19 mouse cellular contexts compared by ENCODE assay signal in the genomic region with DNA sequence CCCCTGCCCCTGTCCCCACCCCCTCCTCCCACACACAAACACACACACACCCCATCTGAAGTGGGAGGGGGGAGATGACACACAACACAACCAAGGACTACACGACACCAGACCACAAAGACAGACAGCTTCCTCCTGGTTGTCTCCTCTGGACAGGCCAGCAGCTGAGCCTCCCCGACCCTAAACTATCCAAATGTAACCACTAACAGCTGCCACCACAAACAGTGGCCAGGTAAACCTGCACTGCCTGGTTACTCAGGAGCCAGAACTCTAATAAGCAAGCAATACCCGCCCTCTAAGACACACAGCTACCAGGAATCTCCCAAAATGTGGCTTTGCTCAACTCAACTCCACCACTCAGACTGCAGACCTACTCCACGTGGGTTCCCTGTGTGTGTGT. TPM values are rescaled to one million over a fixed set of nuclear protein-coding genes. Genes with fewer than 3 reads are reported as not detected.
DNase-seq lines count a peak whose midpoint lies in the region; ATAC-seq and TF ChIP-seq lines count a peak whose summit lies in the region.
"Had no signal": no experiment of that assay in that cellular context is flagged by ENCODE, and none has a peak within 500 bp of the region (broad histone marks: within the 10 kb centered on the region; RNA-seq: fewer than 3 reads in every experiment).

No protein-coding gene starts in this region.

- no peak for TF ChIP-seq EP300 in CH12.LX (IDR thresholded peaks at IDR 0.05; ENCODE audit: low read length)

- dilution Hi-C loops in CH12.LX (cut with MboI; ENCODE audit: extremely low pct_ligation_motif_present, extremely low pct_unique_long_range_greater_than_20kb, low sequenced_read_pairs): no loop called here

- TF ChIP-seq POLR2A in CH12.LX (IDR thresholded peaks at IDR 0.05; ENCODE audit: low read depth, low read length) (no peak), myocyte (IDR thresholded peaks at IDR 0.05; ENCODE audit: insufficient read length, low read depth) (no peak)

- no peak for TF ChIP-seq CTCF in CH12.LX (conservative IDR thresholded peaks at IDR 0.05 in 1 of 2, IDR thresholded peaks at IDR 0.05 in 1 of 2; ENCODE audit: low read depth in 2 of 2, low read length in 2 of 2)

- no peaks in the 10 kb centered on the region for H3K9me3 ChIP-seq in heart, embryonic 13.5 days
- H3K9me3 ChIP-seq in CH12.LX (replicated peaks; ENCODE audit: low read length): no peaks in the 10 kb centered on the region
- no peaks in the 10 kb centered on the region for H3K9me3 ChIP-seq in hindbrain, embryonic 13.5 days
- H3K9me3 ChIP-seq: forebrain, embryonic 15.5 days; midbrain, embryonic 13.5 days had no signal

- ATAC-seq in heart, embryonic 13.5 days (ENCODE audit: extremely low read depth, insufficient number of reproducible peaks, low FRiP score, low TSS enrichment): no peak
- no peak for ATAC-seq in hindbrain, embryonic 13.5 days (ENCODE audit: low FRiP score)
- ATAC-seq: CD4-positive, CD25-positive, alpha-beta regulatory T cell, adult 4 months; forebrain, embryonic 15.5 days; hindbrain, postnatal 0 days; midbrain, embryonic 13.5 days had no signal

- peak overlapping the region; percentile 76 for H3K4me2 ChIP-seq in heart, embryonic 13.5 days
- H3K4me2 ChIP-seq in CH12.LX (ENCODE audit: insufficient read depth, low read depth, poor library complexity, severe bottlenecking): peak overlapping the region; percentile 44; the same call in 1 of the 2 replicates
- H3K4me2 ChIP-seq in myocyte (ENCODE audit: low read depth): no peak overlapping the region
- H3K4me2 ChIP-seq in hindbrain, embryonic 13.5 days: no peak overlapping the region
- H3K4me2 ChIP-seq: forebrain, embryonic 15.5 days; midbrain, embryonic 13.5 days had no signal

- TF ChIP-seq RAD21 in CH12.LX (IDR thresholded peaks at IDR 0.05; ENCODE audit: low read depth, low read length): no peak

- WGBS in heart, embryonic 13.5 days: 44% methylated on average over 4 of the region's 4 CpGs
- 85% methylated on average over 4 of the region's 4 CpGs for WGBS in hindbrain, embryonic 13.5 days

- H3K4me3 ChIP-seq in heart, embryonic 13.5 days: no peak overlapping the region
- H3K4me3 ChIP-seq in CH12.LX (replicated peaks in 1 of 3; ENCODE audit: low read depth in 2 of 3, low read length in 2 of 3, poor library complexity in 1 of 3) (no peak overlapping the region), myocyte (no peak overlapping the region)
- no peak overlapping the region for H3K4me3 ChIP-seq in hindbrain, embryonic 13.5 days
- H3K4me3 ChIP-seq: erythroblast, embryonic 14.5 days; forebrain, embryonic 15.5 days; midbrain, embryonic 13.5 days had no signal

- intact Hi-C loops in heart, postnatal 25 days (cut with DNase I): loop anchor here (2.0 kb wide), 1 partner anchor 15 kb away; no protein-coding TSS in a partner anchor

- peaks cover 59% of the 10 kb centered on the region for H3K79me2 ChIP-seq in CH12.LX (replicated peaks; ENCODE audit: control insufficient read depth, extremely low read depth, insufficient read depth, poor library complexity, severe bottlenecking)
- no peaks in the 10 kb centered on the region for H3K79me2 ChIP-seq in myocyte (ENCODE audit: control insufficient read depth, insufficient read depth)

- H3K27me3 ChIP-seq in heart, embryonic 13.5 days (replicated peaks): no peaks in the 10 kb centered on the region
- H3K27me3 ChIP-seq in CH12.LX (replicated peaks) (no peaks in the 10 kb centered on the region), myocyte (ENCODE audit: control insufficient read depth, insufficient read depth, insufficient read length) (no peaks in the 10 kb centered on the region)
- H3K27me3 ChIP-seq in hindbrain, embryonic 13.5 days: no peaks in the 10 kb centered on the region
- H3K27me3 ChIP-seq: forebrain, embryonic 15.5 days; midbrain, embryonic 13.5 days had no signal

- peak overlapping the region; percentile 87 for H3K27ac ChIP-seq in heart, embryonic 13.5 days (replicated peaks)
- H3K27ac ChIP-seq in CH12.LX (ENCODE audit: insufficient read depth, low read depth): peak overlapping the region; percentile 88
- H3K27ac ChIP-seq in hindbrain, embryonic 13.5 days: no peak overlapping the region
- H3K27ac ChIP-seq: forebrain, embryonic 15.5 days; hindbrain, postnatal 0 days; midbrain, embryonic 13.5 days had no signal

- peak overlapping the region; percentile 76 for H3K9ac ChIP-seq in heart, embryonic 13.5 days
- no peak overlapping the region for H3K9ac ChIP-seq in CH12.LX (ENCODE audit: insufficient read depth, low read depth)
- H3K9ac ChIP-seq in hindbrain, embryonic 13.5 days: no peak overlapping the region
- H3K9ac ChIP-seq: forebrain, embryonic 15.5 days; midbrain, embryonic 13.5 days had no signal

- in situ Hi-C loops in CH12.LX (cut with MboI; ENCODE audit: low pct_ligation_motif_present, low pct_unique_long_range_greater_than_20kb, low sequenced_read_pairs): loop anchor here (25.0 kb wide), 1 partner anchor 594 kb away; no protein-coding TSS in a partner anchor

- H3K36me3 ChIP-seq in heart, embryonic 13.5 days: peaks cover 85% of the 10 kb centered on the region
- H3K36me3 ChIP-seq in CH12.LX (replicated peaks in 1 of 2; ENCODE audit: control insufficient read depth in 1 of 2, insufficient read depth in 1 of 2, low read length in 1 of 2) (peaks cover 2 to 40% of the 10 kb centered on the region in 2 experiments), myocyte (ENCODE audit: control insufficient read depth, insufficient read depth) (no peaks in the 10 kb centered on the region)
- H3K36me3 ChIP-seq in hindbrain, embryonic 13.5 days: no peaks in the 10 kb centered on the region
- H3K36me3 ChIP-seq: forebrain, embryonic 15.5 days; midbrain, embryonic 13.5 days had no signal

- H3ac ChIP-seq in myocyte (ENCODE audit: control insufficient read depth, insufficient read length): no peak overlapping the region

- DNase-seq in cerebellum, adult 9-10 months: peak; percentile 31
- DNase-seq in cerebellum, adult 11 months: no peak
- DNase-seq in heart, postnatal 25 days (ENCODE audit: low spot score): no peak
- DNase-seq in CH12.LX (ENCODE audit: extremely low read depth): no peak
- DNase-seq in adipocyte (ENCODE audit: low spot score): no peak
- DNase-seq: cerebellum, postnatal 14 days; embryo, embryonic 11 days; kidney, adult 18-20 months; lung, adult 2 months; right cerebral cortex, adult 18-20 months; thymus, postnatal 14 days had no signal

- H3K4me1 ChIP-seq in heart, embryonic 13.5 days: peaks cover 100% of the 10 kb centered on the region
- peaks cover 69 to 100% of the 10 kb centered on the region in 2 experiments for H3K4me1 ChIP-seq in CH12.LX (ENCODE audit: control insufficient read depth in 1 of 2, insufficient read depth in 2 of 2)
- peaks cover 47% of the 10 kb centered on the region for H3K4me1 ChIP-seq in hindbrain, embryonic 13.5 days (replicated peaks)

TF ChIP-seq in CH12.LX, 34 proteins besides CTCF, POLR2A, EP300 and RAD21:
- TF ChIP-seq SIN3A (IDR thresholded peaks at IDR 0.05; ENCODE audit: low read length) (no peak), TBP (conservative IDR thresholded peaks at IDR 0.05; ENCODE audit: low read depth, low read length) (no peak), CHD1 (IDR thresholded peaks at IDR 0.05; ENCODE audit: low read depth, low read length) (no peak), ZNF384 (IDR thresholded peaks at IDR 0.05; ENCODE audit: low read depth, low read length) (no peak), TCF12 (IDR thresholded peaks at IDR 0.05; ENCODE audit: low read depth, low read length) (peak; percentile 62; the same call in 1 of the 2 replicates), IRF4 (IDR thresholded peaks at IDR 0.05; ENCODE audit: low read depth, low read length) (0 out of 2 replicates have a peak, but pooled peaks have one; percentile 38), ETS1 (conservative IDR thresholded peaks at IDR 0.05; ENCODE audit: low read depth, low read length) (peak; percentile 55; the same call in 1 of the 2 replicates), BHLHE40 (IDR thresholded peaks at IDR 0.05; ENCODE audit: low read depth, low read length) (peak; percentile 50)

TF ChIP-seq in myocyte, 11 proteins besides CTCF, POLR2A, EP300 and RAD21:
- TF ChIP-seq MAX (IDR thresholded peaks at IDR 0.05; ENCODE audit: low read depth) (no peak), TCF12 (IDR thresholded peaks at IDR 0.05; ENCODE audit: insufficient read depth, poor library complexity, severe bottlenecking) (no peak), USF1 (IDR thresholded peaks at IDR 0.05; ENCODE audit: low read depth) (no peak), REST (IDR thresholded peaks at IDR 0.05; ENCODE audit: insufficient read depth, insufficient read length) (no peak), MYOD1 (IDR thresholded peaks at IDR 0.05; ENCODE audit: control insufficient read depth in 1 of 3, insufficient read length in 2 of 3, low read depth in 2 of 3) (peak in 2 of 3 experiments; percentile 66 to 79), TCF3 (IDR thresholded peaks at IDR 0.05; ENCODE audit: insufficient read length, low read depth) (peak; percentile 44), SRF (IDR thresholded peaks at IDR 0.05; ENCODE audit: control insufficient read depth, insufficient read length, low read depth) (no peak), E2F4 (IDR thresholded peaks at IDR 0.05; ENCODE audit: insufficient read depth) (no peak), CEBPB (IDR thresholded peaks at IDR 0.05; ENCODE audit: insufficient read depth, poor library complexity, severe bottlenecking) (no peak), POLR2AphosphoS2 (IDR thresholded peaks at IDR 0.05; ENCODE audit: insufficient read length, low read depth) (no peak), MYOG (IDR thresholded peaks at IDR 0.05; ENCODE audit: control insufficient read depth in 1 of 3, insufficient read depth in 1 of 3, insufficient read length in 2 of 3, low read depth in 2 of 3) (peak in 2 of 3 experiments; percentile 55 to 91)

RNA-seq across cellular contexts. Expression of gene Igf2r, which starts 13.5 kb away (rescaled TPM):
- polyA plus RNA-seq in heart, embryonic 13.5 days (2015; fragmentation: Nextera tagmentation; extraction: Ambion mirVana): 142 and 143 TPM in 2 replicates
- total RNA-seq in heart, postnatal 25 days (2021): 100 to 1,000 TPM in 1 of 2 experiments, 10 to 100 TPM in 1; 99.0 to 108 TPM
- 57.5 and 61.8 TPM in 2 replicates for total RNA-seq in CH12.LX (2012; rRNA removed)
- total RNA-seq in CH12.LX (2014; rRNA removed): 25.6 and 27.8 TPM in 2 replicates
- polyA plus RNA-seq in CH12.LX (2012; ENCODE audit: insufficient read length, low read depth): 32.3 and 34.6 TPM in 2 replicates
- polyA plus RNA-seq in myocyte (2012; fragmentation: generic; extraction: Trizol): 21.6 TPM
- polyA plus RNA-seq in hindbrain, embryonic 13.5 days (2015; fragmentation: Nextera tagmentation; extraction: Ambion mirVana): 12.3 and 12.5 TPM in 2 replicates

Comparison
In these comparisons a context has a peak if more than half of its experiments do, and no peak if none do; other contexts are left out.
1. H3K4me2 ChIP-seq: peak in heart, embryonic 13.5 days (single experiment) and CH12.LX (single experiment); none in myocyte (single experiment) and hindbrain, embryonic 13.5 days (single experiment).